Mouse (Mus musculus) cerebellum, adult 18-20 months (tissue): Measurements from ENCODE around the gene Cryab.

ENCODE experiments used
- DNase-seq, 2 experiments: peaks; one replicate each; pipeline ENCODE4 v3.0.0; 2021

Cryab gene

DNA sequence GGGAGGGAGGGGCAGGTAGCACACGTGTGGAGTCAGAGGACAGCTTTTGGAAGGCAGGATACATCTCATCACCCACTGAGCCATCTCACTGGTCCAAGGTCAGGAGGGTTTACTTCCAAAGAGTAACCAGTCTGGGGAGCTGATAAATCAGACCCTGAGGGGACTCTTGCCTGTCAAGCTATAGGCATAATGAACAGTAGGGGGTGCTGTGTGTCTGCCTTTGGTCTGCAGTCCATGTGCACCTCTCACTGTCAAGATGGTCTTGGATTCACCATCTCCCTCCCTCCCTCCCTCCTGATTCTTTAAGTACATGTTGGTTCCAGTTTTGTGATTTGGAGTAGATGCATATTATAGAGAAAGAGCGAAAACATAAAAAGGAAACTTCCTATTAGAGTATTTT is 49.9 kb downstream of the Cryab start:
- DNase-seq, result peak; percentile 42 to 48

DNA sequence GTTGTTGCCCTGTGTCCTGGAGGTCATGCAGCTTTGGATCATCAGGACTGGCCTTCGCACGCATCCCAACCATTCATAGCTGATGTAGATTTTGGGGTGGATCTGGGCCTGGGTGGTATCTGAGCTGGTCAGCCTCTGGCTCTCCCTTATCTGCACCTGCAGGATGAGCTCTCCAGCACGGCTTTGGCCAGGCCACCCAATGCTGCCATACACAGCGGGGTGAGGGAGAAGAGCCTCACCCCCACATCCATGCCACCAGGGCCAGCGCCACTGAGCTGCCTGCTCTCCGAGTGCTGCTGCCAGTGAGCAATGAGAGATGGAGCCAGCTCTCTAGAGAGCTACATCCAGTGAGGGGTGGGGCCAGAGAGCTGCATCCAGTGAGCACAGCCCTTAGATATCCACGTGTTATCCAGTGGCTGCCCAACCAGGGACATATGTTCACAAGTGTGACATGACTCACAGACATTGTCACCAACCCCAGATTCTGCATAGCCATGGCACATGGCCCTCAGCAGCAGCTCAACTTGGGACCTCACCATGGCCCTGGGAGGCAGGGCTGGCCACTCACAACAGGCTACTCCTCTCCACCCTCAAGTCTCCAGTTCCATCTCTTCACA is 52.0 kb downstream of the Cryab start:
- no peak for DNase-seq
